Mouse (Mus musculus): ENCODE results near the gene Krtap1-3. TPM values are rescaled to one million over a fixed set of nuclear protein-coding genes. Genes with fewer than 3 reads are reported as not detected.

The Krtap1-3 gene
- not detected for total RNA-seq (2023)

DNA sequence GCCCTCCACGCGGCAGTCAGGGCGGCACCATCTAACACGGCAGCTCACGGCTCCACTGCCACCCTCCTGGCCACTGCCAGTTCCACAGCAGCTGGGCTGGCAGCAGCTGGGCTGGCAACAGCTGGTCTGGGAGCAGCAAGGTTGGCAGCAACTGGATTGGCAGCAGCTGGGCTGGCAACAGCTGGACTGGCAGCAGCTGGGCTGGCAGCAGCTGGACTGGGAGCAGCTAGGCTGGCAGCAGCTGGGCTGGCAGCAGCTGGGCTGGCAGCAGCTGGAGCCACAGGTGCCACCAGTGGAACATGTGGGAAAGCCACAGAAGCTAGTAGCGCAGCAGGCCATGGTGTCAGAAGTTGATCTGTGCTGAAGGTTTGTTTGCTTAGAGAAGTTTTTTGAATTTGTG is at the start of gene Krtap1-3:
TSS of gene Krtap1-3 (minus strand) at position 359 of the 400 bp plus-strand sequence.

GRCm38 (mm10) chr11:99634653-99635134 is 43.6 kb upstream of the Krtap1-3 start, which contains the start of gene Krtap4-2:
Gene Krtap4-2, minus strand, starts transcription at chr11:99635084.

DNA sequence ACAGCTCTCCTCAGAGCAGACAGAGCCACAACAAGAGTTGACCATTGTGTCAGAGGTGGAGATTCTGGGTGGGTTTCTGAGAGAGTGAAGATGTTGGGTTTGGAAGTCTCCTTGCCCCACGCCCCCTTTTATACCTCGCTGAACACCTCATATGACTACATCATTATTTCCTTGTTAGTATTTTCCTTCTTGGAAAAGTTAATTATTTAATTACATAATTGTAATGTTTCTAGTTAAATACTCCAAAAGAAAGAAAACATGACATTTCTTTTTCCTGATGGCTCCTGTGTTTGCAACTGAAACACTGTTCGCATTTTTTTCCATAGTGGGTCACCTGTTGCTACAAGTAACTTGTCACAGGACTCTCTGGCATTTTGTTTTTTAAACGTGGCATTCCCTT is 37.0 kb upstream of the Krtap1-3 start, which contains the start of gene Krtap4-1:
TSS of gene Krtap4-1 (minus strand) at position 101 of the 400 bp plus-strand sequence.

GRCm38 (mm10) chr11:99620335-99620734 is 29.2 kb upstream of the Krtap1-3 start, which contains the start of gene Gm11562:
Gene Gm11562, minus strand, starts transcription at chr11:99620435.

DNA sequence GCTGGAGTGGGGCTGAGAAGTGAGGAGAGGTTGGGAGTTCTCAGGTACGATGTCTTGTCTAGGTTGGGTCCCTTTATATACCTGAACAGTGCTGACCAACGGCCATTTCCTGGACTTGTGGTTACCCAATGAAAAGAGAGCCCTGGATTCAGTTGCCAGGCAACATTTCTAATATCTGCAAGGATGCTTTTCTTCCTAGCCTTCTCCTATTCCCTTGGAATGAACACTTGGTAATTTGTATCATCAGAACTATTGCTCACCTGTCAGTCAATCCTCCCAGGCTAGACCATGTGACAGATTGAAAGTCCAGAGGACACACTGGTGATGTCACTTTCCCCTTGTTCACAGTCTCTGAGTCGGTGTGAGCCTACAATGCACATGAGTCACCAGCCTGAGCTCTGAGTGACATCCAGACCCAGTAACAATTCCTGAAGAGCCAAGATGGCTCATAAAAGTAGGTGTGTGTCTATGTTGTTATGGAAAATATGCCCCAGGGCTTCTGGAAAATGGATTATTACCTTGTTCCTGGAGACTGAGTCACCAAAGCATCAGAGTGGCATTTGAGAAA is 23.7 kb upstream of the Krtap1-3 start, which contains the start of gene Krtap2-4:
TSS of gene Krtap2-4 (minus strand) at position 51 of the 568 bp plus-strand sequence.

GRCm38 (mm10) chr11:99610089-99610488 is 18.9 kb upstream of the Krtap1-3 start, which contains the start of gene Gm11937:
Gene Gm11937, minus strand, starts transcription at chr11:99610189.

DNA sequence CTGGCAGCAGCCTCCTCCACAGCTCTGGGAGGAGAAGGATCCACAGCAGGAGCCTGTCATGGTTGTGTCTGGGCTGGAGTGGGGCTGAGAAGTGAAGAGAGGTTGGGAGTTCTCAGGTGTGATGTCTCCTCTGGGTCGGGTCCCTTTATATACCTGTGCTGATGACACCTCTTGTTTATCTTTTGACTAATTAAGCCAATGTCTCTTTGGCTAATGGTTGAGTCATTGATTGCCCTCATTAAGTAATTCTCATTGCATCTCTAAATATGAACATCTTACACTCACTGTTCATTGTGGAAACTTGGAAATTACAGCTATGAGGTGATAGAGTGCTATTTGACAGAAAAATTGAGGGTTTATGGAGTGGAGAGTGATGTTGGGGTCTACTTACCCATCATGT is 12.1 kb upstream of the Krtap1-3 start, which contains the start of gene Gm11938:
TSS of gene Gm11938 (minus strand) at position 101 of the 400 bp plus-strand sequence.

GRCm38 (mm10) chr11:99597742-99598141 is 6.6 kb upstream of the Krtap1-3 start, which contains the start of gene Krtap9-3:
Gene Krtap9-3, minus strand, starts transcription at chr11:99598105.

GRCm38 (mm10) chr11:99583245-99583704 is 7.9 kb downstream of the Krtap1-3 start, which contains the start of gene Krtap1-4:
Gene Krtap1-4, minus strand, starts transcription at chr11:99583654.

GRCm38 (mm10) chr11:99580636-99581035 is 10.5 kb downstream of the Krtap1-3 start, which contains the start of gene Krtap1-5:
Gene Krtap1-5, minus strand, starts transcription at chr11:99581016.

DNA sequence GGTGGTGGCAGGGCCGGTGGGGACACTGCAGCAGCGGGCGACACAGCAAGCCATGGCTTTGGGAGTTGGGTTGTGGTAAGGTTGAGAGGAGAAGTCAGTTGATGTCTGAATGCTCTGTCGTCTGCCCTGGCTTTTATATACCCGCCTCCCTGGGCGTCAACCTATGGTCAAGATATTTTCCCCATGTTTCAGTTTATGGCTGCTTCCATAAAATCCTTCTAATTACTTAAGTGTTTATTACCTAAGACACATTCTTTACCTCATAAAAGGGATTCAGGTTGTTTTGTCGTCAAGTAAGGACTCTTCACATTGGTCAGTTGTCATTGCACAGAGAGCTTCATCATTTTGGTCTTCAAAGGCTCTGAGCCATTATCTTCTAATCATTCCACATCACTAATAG is 24.6 kb downstream of the Krtap1-3 start, which contains the start of gene Krtap3-1:
TSS of gene Krtap3-1 (minus strand) at position 101 of the 400 bp plus-strand sequence.

DNA sequence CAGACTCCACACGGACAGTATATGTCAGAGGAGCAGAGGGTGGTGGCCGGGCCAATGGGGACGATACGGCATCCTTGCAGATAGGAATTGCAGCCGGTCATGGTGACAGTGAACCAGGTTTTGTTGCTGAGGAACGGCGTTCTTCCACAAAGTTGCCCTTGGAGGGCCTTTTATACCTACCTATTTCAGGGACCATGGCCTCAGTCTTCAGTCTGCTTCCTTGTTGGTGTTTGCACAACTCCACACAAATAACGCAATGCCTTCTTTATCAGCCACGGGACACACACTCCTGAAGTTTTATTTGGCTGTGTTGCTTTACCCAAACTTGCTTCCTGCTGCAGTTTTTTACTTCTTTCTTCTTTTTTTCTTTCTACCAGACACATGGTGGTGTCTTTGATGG is 31.8 kb downstream of the Krtap1-3 start, which contains the start of gene Gm11939:
TSS of gene Gm11939 (minus strand) at position 101 of the 400 bp plus-strand sequence.

DNA sequence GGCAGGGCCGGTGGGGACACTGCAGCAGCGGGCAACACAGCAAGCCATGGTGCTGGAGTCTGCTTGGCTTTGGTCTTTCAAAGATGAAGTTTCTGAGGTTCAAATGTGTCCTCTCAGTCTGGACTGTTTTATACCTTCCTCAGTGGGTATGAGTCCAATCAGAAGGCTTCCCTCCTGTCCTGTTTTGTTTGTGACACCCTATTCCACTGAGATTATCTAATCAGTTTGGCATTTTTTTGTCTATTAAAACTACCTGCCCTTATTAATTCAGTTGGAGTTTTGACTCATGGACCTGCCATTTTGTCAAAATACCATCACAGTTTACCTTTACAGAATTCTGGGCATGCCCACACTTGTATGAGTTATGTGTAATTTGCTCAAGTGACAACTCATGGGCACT is 34.4 kb downstream of the Krtap1-3 start, which contains the start of gene Krtap3-2:
TSS of gene Krtap3-2 (minus strand) at position 101 of the 400 bp plus-strand sequence.

DNA sequence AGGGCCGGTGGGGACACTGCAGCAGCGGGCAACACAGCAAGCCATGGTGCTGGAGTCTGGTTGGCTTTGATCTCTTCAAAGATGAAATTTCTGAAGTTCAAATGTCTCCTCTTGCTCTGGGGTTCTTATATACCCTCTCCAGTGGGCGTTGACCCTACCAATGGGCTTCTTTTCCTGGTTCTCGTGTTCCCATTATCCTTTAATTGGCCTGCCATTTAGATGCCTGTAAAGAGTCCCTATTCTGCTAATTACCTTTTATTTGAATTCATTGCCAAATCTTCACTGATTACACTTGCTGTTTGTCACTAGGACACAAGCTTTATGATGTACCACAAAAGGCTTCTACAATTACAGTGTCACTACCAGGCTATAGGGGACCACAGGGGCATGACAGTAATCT is 40.4 kb downstream of the Krtap1-3 start, which contains the start of gene Krtap3-3:
TSS of gene Krtap3-3 (minus strand) at position 101 of the 400 bp plus-strand sequence.

Other genes starting within 250 kb of the Krtap1-3 start
- gene Krt27, start 240.2 kb downstream of the Krtap1-3 start, total RNA-seq (2023) = not detected
- not detected for gene Krt28, start 216.4 kb downstream of the Krtap1-3 start, total RNA-seq (2023)
- not detected for gene Krt10, start 202.0 kb downstream of the Krtap1-3 start, total RNA-seq (2023)
- not detected for gene Krt12, start 169.1 kb downstream of the Krtap1-3 start, total RNA-seq (2023)
- not detected for gene Krt20, start 153.2 kb downstream of the Krtap1-3 start, total RNA-seq (2023)
- gene Krt23, start 98.2 kb downstream of the Krtap1-3 start, total RNA-seq (2023) = not detected
- not detected for gene Krt39, start 70.0 kb downstream of the Krtap1-3 start, total RNA-seq (2023)
- gene Krt40, start 48.2 kb downstream of the Krtap1-3 start, total RNA-seq (2023) = not detected
- not detected for gene Krtap3-3, start 40.5 kb downstream of the Krtap1-3 start, total RNA-seq (2023)
- not detected for gene Krtap3-2, start 34.5 kb downstream of the Krtap1-3 start, total RNA-seq (2023)
- not detected for gene Gm11939, start 31.9 kb downstream of the Krtap1-3 start, total RNA-seq (2023)
- not detected for gene Krtap3-1, start 24.7 kb downstream of the Krtap1-3 start, total RNA-seq (2023)
- gene Krtap1-5, start 10.3 kb downstream of the Krtap1-3 start, total RNA-seq (2023) = not detected
- gene Krtap1-4, start 7.7 kb downstream of the Krtap1-3 start, total RNA-seq (2023) = not detected
- not detected for gene Krtap9-3, start 6.8 kb upstream of the Krtap1-3 start, total RNA-seq (2023)
- gene Gm11938, start 12.0 kb upstream of the Krtap1-3 start, total RNA-seq (2023) = not detected
- gene Gm11937, start 18.9 kb upstream of the Krtap1-3 start, total RNA-seq (2023) = not detected
- gene Krtap2-4, start 23.5 kb upstream of the Krtap1-3 start, total RNA-seq (2023) = not detected
- not detected for gene Gm11562, start 29.1 kb upstream of the Krtap1-3 start, total RNA-seq (2023)
- not detected for gene Krtap4-1, start 36.9 kb upstream of the Krtap1-3 start, total RNA-seq (2023)
- not detected for gene Krtap4-2, start 43.7 kb upstream of the Krtap1-3 start, total RNA-seq (2023)
- not detected for gene Krtap4-7, start 52.8 kb upstream of the Krtap1-3 start, total RNA-seq (2023)
- gene Gm11555, start 58.9 kb upstream of the Krtap1-3 start, total RNA-seq (2023) = not detected
- not detected for gene Gm11563, start 67.6 kb upstream of the Krtap1-3 start, total RNA-seq (2023)
- not detected for gene Krtap4-6, start 74.6 kb upstream of the Krtap1-3 start, total RNA-seq (2023)
- gene Gm14190, start 99.4 kb upstream of the Krtap1-3 start, total RNA-seq (2023) = not detected
- not detected for gene Gm14180, start 143.0 kb upstream of the Krtap1-3 start, total RNA-seq (2023)
- gene Gm11595, start 181.6 kb upstream of the Krtap1-3 start, total RNA-seq (2023) = not detected
- not detected for gene Krtap4-8, start 189.4 kb upstream of the Krtap1-3 start, total RNA-seq (2023)
- gene Krtap4-9, start 193.9 kb upstream of the Krtap1-3 start, total RNA-seq (2023) = not detected
- gene Gm11596, start 202.1 kb upstream of the Krtap1-3 start, total RNA-seq (2023) = not detected
- gene Gm11569, start 207.6 kb upstream of the Krtap1-3 start, total RNA-seq (2023) = not detected
- not detected for gene Gm11554, start 213.1 kb upstream of the Krtap1-3 start, total RNA-seq (2023)
- gene Krtap4-13, start 218.6 kb upstream of the Krtap1-3 start, total RNA-seq (2023) = not detected
- gene Gm11564, start 224.3 kb upstream of the Krtap1-3 start, total RNA-seq (2023) = not detected
- gene 2300003K06Rik, start 246.7 kb upstream of the Krtap1-3 start, total RNA-seq (2023) = not detected